In the genomic region with DNA sequence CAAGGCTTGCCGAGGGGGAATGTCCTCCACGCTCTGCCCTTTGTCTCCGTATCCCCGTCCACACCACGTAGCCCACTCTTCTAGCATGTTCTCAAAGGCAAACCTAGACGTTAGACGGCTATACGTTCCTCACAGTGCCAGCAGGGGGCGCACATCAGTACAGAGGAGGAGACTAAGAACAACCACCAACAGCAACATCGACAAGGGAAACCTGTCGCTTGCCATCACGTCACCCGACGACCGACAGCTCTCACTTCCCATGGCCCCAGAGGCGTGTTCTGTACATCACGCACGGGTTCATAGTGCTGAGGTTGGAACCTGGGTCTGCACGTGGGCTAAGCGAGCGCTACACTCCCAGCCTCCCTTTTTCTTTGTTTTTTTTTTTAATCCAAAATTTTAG, we compare ENCODE assay signal across 9 mouse cellular contexts.
A peak's percentile ranks its signal among the peaks of the same experiment; 100 is the strongest.
DNase-seq lines count a peak whose midpoint lies in the region; ATAC-seq and TF ChIP-seq lines count a peak whose summit lies in the region.
"Had no signal": no experiment of that assay in that cellular context is flagged by ENCODE, and none has a peak within 500 bp of the region (broad histone marks: within the 10 kb centered on the region; RNA-seq: fewer than 3 reads in every experiment).

No protein-coding gene starts in this region.

- no peak overlapping the region for H3K4me3 ChIP-seq in lung, postnatal 0 days (ENCODE audit: low read depth, low read length)
- no peak overlapping the region for H3K4me3 ChIP-seq in bone marrow, adult 2 months (replicated peaks; ENCODE audit: control insufficient read depth, low read depth, low read length)
- H3K4me3 ChIP-seq in neural tube, embryonic 15.5 days (replicated peaks), result no peak overlapping the region
- H3K4me3 ChIP-seq: limb, embryonic 12.5 days had no signal

- 67% methylated on average over 21 of the region's 21 CpGs for WGBS in lung, postnatal 0 days
- WGBS in bone marrow, adult 2 months, result 62% methylated on average over 21 of the region's 21 CpGs
- WGBS in neural tube, embryonic 15.5 days, result 64% methylated on average over 21 of the region's 21 CpGs

- DNase-seq in embryo, embryonic 10.5 days (ENCODE audit: low spot score), result peak; percentile 50
- DNase-seq in embryo, embryonic 11 days, result no peak
- no peak for DNase-seq in lung, postnatal 0 days (ENCODE audit: low spot score)
- no peak for DNase-seq in lung, postnatal 4 days
- peak; percentile 62 for DNase-seq in retina, postnatal 1 day
- DNase-seq in urinary bladder, adult 2 months (ENCODE audit: low spot score), result no peak

- no peaks in the 10 kb centered on the region for H3K9me3 ChIP-seq in lung, postnatal 0 days (ENCODE audit: low read length)
- no peaks in the 10 kb centered on the region for H3K9me3 ChIP-seq in neural tube, embryonic 15.5 days (replicated peaks)

- no peaks in the 10 kb centered on the region for H3K36me3 ChIP-seq in lung, postnatal 0 days (ENCODE audit: insufficient read depth, low read length)
- H3K36me3 ChIP-seq in neural tube, embryonic 15.5 days, result peaks cover 7% of the 10 kb centered on the region; the same call in 1 of the 2 replicates
- H3K36me3 ChIP-seq: limb, embryonic 12.5 days had no signal

- ATAC-seq in lung, postnatal 0 days, result no peak
- no peak for ATAC-seq in neural tube, embryonic 15.5 days (ENCODE audit: low FRiP score)

- H3K9ac ChIP-seq in lung, postnatal 0 days (replicated peaks; ENCODE audit: low read depth), result no peak overlapping the region
- no peak overlapping the region for H3K9ac ChIP-seq in neural tube, embryonic 15.5 days (replicated peaks)
- H3K9ac ChIP-seq: limb, embryonic 12.5 days had no signal

- TF ChIP-seq POLR2A in bone marrow, adult 2 months (IDR thresholded peaks at IDR 0.05; ENCODE audit: borderline replicate concordance, control insufficient read depth, low read depth, low read length), result no peak

- no peaks in the 10 kb centered on the region for H3K4me1 ChIP-seq in lung, postnatal 0 days (ENCODE audit: insufficient read depth, low read depth, low read length)
- H3K4me1 ChIP-seq in bone marrow, adult 2 months (ENCODE audit: control insufficient read depth, insufficient read depth, low read length), result no peaks in the 10 kb centered on the region
- H3K4me1 ChIP-seq in neural tube, embryonic 15.5 days, result peaks cover 18% of the 10 kb centered on the region

- TF ChIP-seq CTCF in lung, postnatal 0 days (IDR thresholded peaks at IDR 0.05), result peak; percentile 69
- peak; percentile 75 for TF ChIP-seq CTCF in bone marrow, adult 2 months (IDR thresholded peaks at IDR 0.05; ENCODE audit: control insufficient read depth, insufficient read depth, low read length)

- TF ChIP-seq EP300 in lung, postnatal 0 days (IDR thresholded peaks at IDR 0.05), result no peak

- H3K27me3 ChIP-seq in lung, postnatal 0 days (replicated peaks; ENCODE audit: insufficient read depth, low read length), result no peaks in the 10 kb centered on the region
- H3K27me3 ChIP-seq in neural tube, embryonic 15.5 days (replicated peaks), result no peaks in the 10 kb centered on the region

- H3K27ac ChIP-seq in lung, postnatal 0 days (ENCODE audit: low read length), result no peak overlapping the region
- H3K27ac ChIP-seq in bone marrow, adult 2 months (ENCODE audit: control insufficient read depth, insufficient read depth, low read depth, low read length, poor library complexity), result no peak overlapping the region
- no peak overlapping the region for H3K27ac ChIP-seq in neural tube, embryonic 15.5 days (replicated peaks)
- H3K27ac ChIP-seq: limb, embryonic 12.5 days had no signal

- H3K4me2 ChIP-seq in lung, postnatal 0 days (replicated peaks; ENCODE audit: low read depth, low read length), result no peak overlapping the region
- H3K4me2 ChIP-seq in neural tube, embryonic 15.5 days, result no peak overlapping the region
- H3K4me2 ChIP-seq: limb, embryonic 12.5 days had no signal

Comparison
In these comparisons a context has a peak if more than half of its experiments do, and no peak if none do; other contexts are left out.
1. DNase-seq: peak in embryo, embryonic 10.5 days (single experiment) and retina, postnatal 1 day (single experiment); none in embryo, embryonic 11 days (single experiment), lung, postnatal 0 days (single experiment), lung, postnatal 4 days (0 of 2) and urinary bladder, adult 2 months (single experiment).